ENCODE assay signal across 11 mouse cellular contexts in the genomic region with DNA sequence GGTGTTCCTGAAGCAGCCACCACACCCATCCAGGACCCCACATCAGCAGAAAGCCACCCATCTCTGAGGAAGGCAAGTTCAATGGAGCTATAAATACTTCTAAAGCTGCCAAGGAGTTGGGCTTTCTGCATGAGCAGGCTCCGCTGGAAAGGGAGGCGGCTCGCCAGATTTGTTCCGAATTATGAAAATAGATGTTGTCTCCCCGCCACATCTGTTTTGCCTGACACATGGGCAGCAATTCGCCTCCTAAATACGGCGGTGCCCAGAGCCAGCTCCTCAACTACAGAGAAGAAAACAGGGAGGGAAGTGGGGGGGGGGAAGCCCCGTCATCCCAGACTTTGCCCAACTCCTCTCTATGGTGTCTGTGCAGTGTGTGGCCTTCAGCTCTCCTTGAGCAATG. TPM values are rescaled to one million over a fixed set of nuclear protein-coding genes. Genes with fewer than 3 reads are reported as not detected.
DNase-seq lines count a peak whose midpoint lies in the region; ATAC-seq lines count a peak whose summit lies in the region.
"Had no signal": no experiment of that assay in that cellular context is flagged by ENCODE, and none has a peak within 500 bp of the region (broad histone marks: within the 10 kb centered on the region; RNA-seq: fewer than 3 reads in every experiment).

No protein-coding gene starts in this region.

- WGBS in heart, embryonic 10.5 days: 68% methylated on average over 9 of the region's 9 CpGs
- WGBS in lung, embryonic 15.5 days: 48% methylated on average over 9 of the region's 9 CpGs
- WGBS in kidney, embryonic 16.5 days: 32% methylated on average over 9 of the region's 9 CpGs
- 81% methylated on average over 9 of the region's 9 CpGs for WGBS in forebrain, embryonic 12.5 days

- no peak overlapping the region for H3K4me2 ChIP-seq in lung, embryonic 15.5 days
- H3K4me2 ChIP-seq in kidney, embryonic 16.5 days (replicated peaks; ENCODE audit: low read depth, low read length): no peak overlapping the region
- H3K4me2 ChIP-seq in forebrain, embryonic 12.5 days: no peak overlapping the region
- H3K4me2 ChIP-seq: liver, embryonic 11.5 days; midbrain, embryonic 12.5 days had no signal

- no peaks in the 10 kb centered on the region for H3K9me3 ChIP-seq in heart, embryonic 10.5 days
- no peaks in the 10 kb centered on the region for H3K9me3 ChIP-seq in lung, embryonic 15.5 days
- H3K9me3 ChIP-seq in kidney, embryonic 16.5 days (ENCODE audit: low read length): no peaks in the 10 kb centered on the region
- H3K9me3 ChIP-seq in forebrain, embryonic 12.5 days: no peaks in the 10 kb centered on the region
- H3K9me3 ChIP-seq: midbrain, embryonic 12.5 days had no signal

- no peak overlapping the region for H3K9ac ChIP-seq in lung, embryonic 15.5 days
- no peak overlapping the region for H3K9ac ChIP-seq in kidney, embryonic 16.5 days (replicated peaks; ENCODE audit: low read length)
- no peak overlapping the region for H3K9ac ChIP-seq in forebrain, embryonic 12.5 days
- H3K9ac ChIP-seq: midbrain, embryonic 12.5 days had no signal

- peaks cover 91% of the 10 kb centered on the region for H3K4me1 ChIP-seq in heart, embryonic 10.5 days
- peaks cover 96% of the 10 kb centered on the region for H3K4me1 ChIP-seq in lung, embryonic 15.5 days
- peaks cover 96% of the 10 kb centered on the region for H3K4me1 ChIP-seq in kidney, embryonic 16.5 days (ENCODE audit: insufficient read depth, low read length)
- peaks cover 93% of the 10 kb centered on the region for H3K4me1 ChIP-seq in forebrain, embryonic 12.5 days

- ATAC-seq in lung, embryonic 15.5 days (ENCODE audit: borderline replicate concordance, extremely low read depth, low FRiP score, low TSS enrichment): no peak
- no peak for ATAC-seq in kidney, embryonic 16.5 days (ENCODE audit: low FRiP score, low TSS enrichment)
- no peak for ATAC-seq in forebrain, embryonic 12.5 days (ENCODE audit: low FRiP score)

- no peak overlapping the region for H3K4me3 ChIP-seq in heart, embryonic 10.5 days
- H3K4me3 ChIP-seq in lung, embryonic 15.5 days: no peak overlapping the region
- no peak overlapping the region for H3K4me3 ChIP-seq in kidney, embryonic 16.5 days (ENCODE audit: low read length)
- no peak overlapping the region for H3K4me3 ChIP-seq in forebrain, embryonic 12.5 days (replicated peaks)
- H3K4me3 ChIP-seq: midbrain, embryonic 12.5 days had no signal

- DNase-seq in heart, embryonic 10.5 days (ENCODE audit: low spot score): no peak
- no peak for DNase-seq in heart, adult 9 months (ENCODE audit: low spot score in 2 of 2)
- DNase-seq in lung, postnatal 4 days: no peak
- peak; percentile 43 for DNase-seq in right cerebral cortex, postnatal 25 days
- no peak for DNase-seq in spleen, postnatal 4 days (ENCODE audit: low spot score in 2 of 2)
- DNase-seq: thymus, adult 2 months had no signal

- peak overlapping the region; percentile 56; the same call in 1 of the 2 replicates for H3K27ac ChIP-seq in heart, embryonic 10.5 days
- peak overlapping the region; percentile 66 for H3K27ac ChIP-seq in lung, embryonic 15.5 days
- H3K27ac ChIP-seq in kidney, embryonic 16.5 days (ENCODE audit: low read length): peak overlapping the region; percentile 27; the same call in 1 of the 2 replicates
- no peak overlapping the region for H3K27ac ChIP-seq in forebrain, embryonic 12.5 days
- H3K27ac ChIP-seq: midbrain, embryonic 12.5 days had no signal

- H3K27me3 ChIP-seq in heart, embryonic 10.5 days (ENCODE audit: insufficient read depth, poor library complexity, severe bottlenecking): peaks cover 52% of the 10 kb centered on the region
- no peaks in the 10 kb centered on the region for H3K27me3 ChIP-seq in lung, embryonic 15.5 days
- no peaks in the 10 kb centered on the region for H3K27me3 ChIP-seq in kidney, embryonic 16.5 days (ENCODE audit: insufficient read depth, low read length)
- H3K27me3 ChIP-seq in forebrain, embryonic 12.5 days: 0 out of 2 replicates have a peak, but pooled peaks cover 3% of the 10 kb centered on the region

- no peaks in the 10 kb centered on the region for H3K36me3 ChIP-seq in heart, embryonic 10.5 days
- H3K36me3 ChIP-seq in lung, embryonic 15.5 days: no peaks in the 10 kb centered on the region
- H3K36me3 ChIP-seq in kidney, embryonic 16.5 days (ENCODE audit: insufficient read depth, low read length): no peaks in the 10 kb centered on the region
- no peaks in the 10 kb centered on the region for H3K36me3 ChIP-seq in forebrain, embryonic 12.5 days (replicated peaks)
- H3K36me3 ChIP-seq: midbrain, embryonic 12.5 days had no signal

RNA-seq across cellular contexts. Expression of a gene that starts 24.7 kb away (rescaled TPM):
- polyA plus RNA-seq in heart, embryonic 10.5 days (2016; fragmentation: Nextera tagmentation; extraction: Ambion mirVana): 1.4 and 1.9 TPM in 2 replicates
- 7.3 and 7.7 TPM in 2 replicates for polyA plus RNA-seq in lung, embryonic 15.5 days (2015; fragmentation: Nextera tagmentation; extraction: Ambion mirVana)
- polyA plus RNA-seq in kidney, embryonic 16.5 days (2015; fragmentation: Nextera tagmentation; extraction: Ambion mirVana): 4.3 and 4.8 TPM in 2 replicates
- 3.7 and 4.7 TPM in 2 replicates for polyA plus RNA-seq in forebrain, embryonic 12.5 days (2016; fragmentation: Nextera tagmentation; extraction: Ambion mirVana)

RNA-seq across cellular contexts. Expression of a gene that starts 33.0 kb away (rescaled TPM):
- not detected in 2 replicates for polyA plus RNA-seq in heart, embryonic 10.5 days (2016; fragmentation: Nextera tagmentation; extraction: Ambion mirVana)
- polyA plus RNA-seq in lung, embryonic 15.5 days (2015; fragmentation: Nextera tagmentation; extraction: Ambion mirVana): 0.43 and 0.95 TPM in 2 replicates
- 0.67 TPM in 1 of 2 replicates, not detected in the other for polyA plus RNA-seq in kidney, embryonic 16.5 days (2015; fragmentation: Nextera tagmentation; extraction: Ambion mirVana)
- polyA plus RNA-seq in forebrain, embryonic 12.5 days (2016; fragmentation: Nextera tagmentation; extraction: Ambion mirVana): 0.34 TPM in 1 of 2 replicates, not detected in the other
- polyA plus RNA-seq: liver, embryonic 11.5 days had no signal
